Mouse (Mus musculus) inflammation-experienced regulatory T-cells (primary cell): ENCODE measurements around the gene Dcun1d3. TPM values are rescaled to one million over a fixed set of nuclear protein-coding genes. Genes with fewer than 3 reads are reported as not detected.

Experiments used
- polyA plus RNA-seq, 2 experiments: library from polyadenylated mRNA; unstranded; fragments of 100-300 nt; shearing (Covaris generic); gene quantifications; one replicate each; pipeline ENCODE4 v1.2.1; 2017

Gene Dcun1d3
- 10 to 100 TPM; 14.9 to 22.2 TPM for polyA plus RNA-seq

DNA sequence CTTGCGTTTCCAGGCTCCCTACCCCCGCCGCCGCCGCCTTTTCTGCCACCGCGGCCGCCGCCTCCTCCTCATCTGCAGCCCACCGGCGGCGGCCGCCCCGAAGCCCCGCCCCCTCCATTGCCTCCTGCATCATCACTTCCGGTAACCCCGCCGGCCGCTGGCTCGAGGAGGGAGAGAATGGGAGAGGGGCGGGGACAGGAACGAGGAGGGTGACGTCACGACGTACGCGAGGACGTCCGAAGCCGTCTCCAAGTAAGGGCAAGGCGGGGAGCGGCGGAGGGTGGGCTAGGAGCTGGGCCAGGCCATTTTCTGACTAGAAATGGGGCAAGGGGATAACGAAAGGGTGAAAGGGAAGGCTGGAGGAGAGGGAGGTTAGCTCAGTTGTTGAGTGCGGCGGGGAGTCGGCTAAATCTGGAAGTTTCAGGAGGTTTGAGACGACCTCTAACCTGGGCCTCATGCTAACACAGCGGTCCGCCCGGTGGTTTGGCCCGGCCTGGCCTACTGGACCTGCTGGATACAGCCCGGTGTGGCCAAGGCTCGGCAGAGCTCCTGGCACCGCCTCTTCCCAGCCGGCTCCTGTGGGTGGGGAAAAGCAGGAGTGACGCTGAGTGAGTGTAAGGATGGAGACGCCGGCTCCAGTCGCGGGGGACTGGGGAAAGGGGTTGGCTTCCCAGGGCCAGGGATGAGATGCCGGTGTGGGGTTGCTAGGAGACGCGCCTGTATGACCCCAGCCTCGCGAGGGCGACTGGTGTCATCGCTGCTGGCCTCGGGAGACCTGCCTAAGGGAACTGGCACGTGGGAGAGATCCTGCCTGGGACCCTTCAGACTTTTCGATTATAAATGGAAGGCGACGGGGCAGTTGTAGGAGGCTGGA is at the start of gene Dcun1d3, which contains the start of gene Lyrm1:
Gene Dcun1d3 (minus strand): TSS at position 660 of the 874 bp plus-strand sequence.
Gene Lyrm1 (plus strand): TSS at position 223 of the 874 bp plus-strand sequence.

Other genes starting within 250 kb of the Dcun1d3 start
- not detected for gene Acsm4, start 206.3 kb downstream of the Dcun1d3 start, polyA plus RNA-seq
- 10 to 100 TPM; 78.6 to 82.8 TPM for gene Thumpd1, start 175.5 kb downstream of the Dcun1d3 start, polyA plus RNA-seq
- gene Acsm3, start 135.4 kb downstream of the Dcun1d3 start, polyA plus RNA-seq = under 1 TPM; 0.05 to 0.24 TPM
- 10 to 100 TPM; 48.5 to 54.4 TPM for gene Rexo5, start 102.3 kb downstream of the Dcun1d3 start, polyA plus RNA-seq
- gene Eri2, start 102.2 kb downstream of the Dcun1d3 start, polyA plus RNA-seq = 10 to 100 TPM; 11.7 TPM
- gene Lyrm1, start 437 bp downstream of the Dcun1d3 start, polyA plus RNA-seq = 10 to 100 TPM; 17.0 to 28.9 TPM
- gene Dnah3, start 199.0 kb upstream of the Dcun1d3 start, polyA plus RNA-seq = 1 to 10 TPM in 1 of 2 experiments, under 1 TPM in 1; 0.34 to 1.4 TPM
- gene Tmem159, start 206.1 kb upstream of the Dcun1d3 start, polyA plus RNA-seq = 10 to 100 TPM in 1 of 2 experiments, 1 to 10 TPM in 1; 9.1 to 15.1 TPM
- gene Zp2, start 249.0 kb upstream of the Dcun1d3 start, polyA plus RNA-seq = under 1 TPM in 1 of 2 experiments, not detected in 1; 0.27 TPM